Mouse (Mus musculus) neural tube, embryonic 12.5 days (tissue): ENCODE data around the gene Sp2. TPM values are rescaled to one million over a fixed set of nuclear protein-coding genes. Genes with fewer than 3 reads are reported as not detected.
A peak's percentile ranks its signal among the peaks of the same experiment; 100 is the strongest.

ENCODE experiments used
- ATAC-seq: fragments of 200-750 bp; cut with Nextera tagmentation; 2 replicates; pipeline ENCODE4 v1.8.0; 2017; ENCODE audit warnings: low read depth, mild to moderate bottlenecking, moderate TSS enrichment, moderate library complexity; ENCODE audit not compliant: low FRiP score
- H3K27ac ChIP-seq: fragments of 300-500 bp; sonication (generic); 2 replicates; pipeline ENCODE4 v1.5.1; 2016
- H3K27me3 ChIP-seq: fragments of 300-500 bp; sonication (generic); replicated peaks from 2 replicates; pipeline ENCODE4 v1.6.1; 2016; ENCODE audit warnings: mild to moderate bottlenecking
- H3K36me3 ChIP-seq: fragments of 300-500 bp; sonication (generic); 2 replicates; pipeline ENCODE4 v1.6.1; 2016; ENCODE audit warnings: mild to moderate bottlenecking
- H3K4me1 ChIP-seq: fragments of 300-500 bp; sonication (generic); 2 replicates; pipeline ENCODE4 v1.6.1; 2016
- H3K4me2 ChIP-seq: fragments of 300-500 bp; sonication (generic); replicated peaks from 2 replicates; pipeline ENCODE4 v1.6.1; 2016; ENCODE audit warnings: mild to moderate bottlenecking
- H3K4me3 ChIP-seq: fragments of 300-500 bp; sonication (generic); 2 replicates; pipeline ENCODE4 v1.5.1; 2016
- H3K9ac ChIP-seq: fragments of 300-500 bp; sonication (generic); 2 replicates; pipeline ENCODE4 v1.6.1; 2016; ENCODE audit warnings: mild to moderate bottlenecking
- H3K9me3 ChIP-seq: fragments of 300-500 bp; sonication (generic); 2 replicates; pipeline ENCODE4 v1.6.1; 2016; ENCODE audit warnings: mild to moderate bottlenecking
- WGBS: fragments of 180-500 bp; shearing (Covaris S2); methylation state at CpG from one replicate; pipeline ENCODE4 v1.1.7; 2016; 5-methylcytosine and 5-hydroxymethylcytosine counted together
- polyA plus RNA-seq: library from polyadenylated mRNA; unstranded; fragments of >200 nt; fragmentation: Nextera tagmentation; extraction: Ambion mirVana; gene quantifications from 2 replicates; pipeline ENCODE4 v1.2.1, GENCODE M21; 2016

Gene Sp2
- polyA plus RNA-seq, 1 experiment from 2014 or later = 20.4 TPM

DNA sequence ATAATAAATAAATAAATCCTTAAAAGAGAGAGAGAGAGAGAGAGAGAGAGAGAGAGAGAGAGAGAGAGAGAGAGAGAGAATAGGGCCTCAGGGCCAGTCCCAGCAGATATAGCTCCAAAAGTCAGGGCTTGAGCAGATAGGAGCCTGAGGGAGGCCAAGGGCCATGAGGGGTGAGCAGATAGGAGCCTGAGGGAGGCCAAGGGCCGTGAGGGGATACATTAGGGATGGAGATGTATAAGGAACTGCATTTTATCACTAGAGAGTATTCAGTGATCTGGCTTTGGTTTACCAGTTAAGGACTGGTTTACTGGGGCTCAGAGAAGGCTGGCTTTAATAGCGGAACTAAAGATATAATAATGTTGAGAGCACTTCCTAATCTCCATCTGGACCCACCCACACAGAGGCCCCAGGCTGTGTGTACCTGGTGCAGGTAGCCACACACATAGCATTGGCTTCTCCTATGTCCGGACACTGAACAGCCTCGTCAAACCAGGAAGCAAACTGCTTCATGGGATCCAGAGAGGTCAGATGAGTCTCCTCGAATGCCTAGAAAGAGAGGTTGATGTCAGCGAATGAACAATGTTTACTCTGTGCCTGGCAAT is 40.7 kb downstream of the Sp2 start:
- no peak for ATAC-seq
- Histone ChIP-seq H3K4me2 (no peak overlapping the region), H3K9me3 (no peaks in the 10 kb centered on the region), H3K27me3 (no peaks in the 10 kb centered on the region), H3K36me3 (no peaks in the 10 kb centered on the region), H3K9ac (no peak overlapping the region), H3K4me3 (no peak overlapping the region), H3K27ac (no peak overlapping the region), H3K4me1 (peaks cover 11% of the 10 kb centered on the region)
- 85% methylated on average over 6 of the region's 6 CpGs for WGBS

GRCm38 (mm10) chr11:96940578-96941465 is 41.9 kb downstream of the Sp2 start:
- Histone ChIP-seq H3K27ac (no peak overlapping the region), H3K4me1 (peaks cover 11% of the 10 kb centered on the region), H3K4me2 (no peak overlapping the region), H3K9me3 (no peaks in the 10 kb centered on the region), H3K4me3 (no peak overlapping the region), H3K27me3 (no peaks in the 10 kb centered on the region), H3K36me3 (no peaks in the 10 kb centered on the region), H3K9ac (no peak overlapping the region)
- 78% methylated on average over 16 of the region's 16 CpGs for WGBS
- ATAC-seq = no peak

GRCm38 (mm10) chr11:96938426-96938800 is 44.3 kb downstream of the Sp2 start:
- Histone ChIP-seq H3K27me3 (no peaks in the 10 kb centered on the region), H3K4me3 (no peak overlapping the region), H3K9ac (no peak overlapping the region), H3K27ac (no peak overlapping the region), H3K36me3 (no peaks in the 10 kb centered on the region), H3K9me3 (no peaks in the 10 kb centered on the region), H3K4me1 (peaks cover 8% of the 10 kb centered on the region; the same call in 1 of the 2 replicates), H3K4me2 (no peak overlapping the region)
- no peak for ATAC-seq
- 86% methylated on average over 6 of the region's 6 CpGs for WGBS

- Histone ChIP-seq H3K9me3 (no peaks in the 10 kb centered on the region), H3K27me3 (no peaks in the 10 kb centered on the region), H3K9ac (no peak overlapping the region), H3K4me3 (no peak overlapping the region), H3K4me1 (0 out of 2 replicates have a peak, but pooled peaks cover 6% of the 10 kb centered on the region), H3K36me3 (no peaks in the 10 kb centered on the region), H3K4me2 (no peak overlapping the region), H3K27ac (no peak overlapping the region)
- 54% methylated on average over 10 of the region's 10 CpGs for WGBS
- no peak for ATAC-seq
Measured at GRCm38 (mm10) chr11:96937549-96938425, 45.0 kb downstream of the Sp2 start.

DNA sequence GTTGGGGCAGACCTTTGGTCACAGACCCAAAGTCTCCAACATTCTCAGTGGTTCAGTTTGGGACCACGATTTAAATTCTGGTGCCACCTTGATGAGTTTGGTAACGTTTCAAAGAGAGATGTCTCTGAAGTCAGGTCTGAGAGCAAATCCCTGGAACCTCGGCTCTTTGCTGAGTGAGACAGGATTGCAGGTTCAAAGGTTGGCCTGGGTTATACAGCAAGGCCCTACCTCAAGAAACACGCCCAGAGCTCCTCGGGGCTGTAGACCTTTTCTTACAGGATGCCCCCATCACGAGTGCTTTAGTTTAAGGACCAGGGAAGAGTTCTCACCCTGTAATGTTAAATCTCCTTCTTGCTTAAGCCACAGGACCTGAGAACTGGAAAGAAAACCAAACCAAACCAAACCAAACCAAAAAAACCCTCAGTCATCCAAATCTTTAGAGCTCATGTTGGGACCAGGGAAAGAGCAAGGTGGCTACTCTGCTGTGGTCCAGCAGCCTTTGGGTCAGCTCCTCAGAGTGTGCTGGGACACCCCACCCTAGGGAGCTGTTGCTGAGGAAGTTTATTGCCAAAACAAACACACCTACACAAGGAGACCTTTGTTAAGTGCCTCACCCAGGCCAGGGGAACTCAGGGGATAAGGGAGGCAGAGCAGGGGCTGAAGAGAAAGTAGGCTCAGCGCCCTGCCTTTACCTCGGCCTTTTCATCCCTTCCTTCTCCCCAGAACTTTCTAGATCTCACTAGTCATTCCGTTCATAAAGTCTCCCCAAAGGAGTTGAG is 46.7 kb downstream of the Sp2 start:
- H3K9ac ChIP-seq = no peak overlapping the region
- H3K4me3 ChIP-seq = no peak overlapping the region
- WGBS = 83% methylated on average over 9 of the region's 9 CpGs
- no peak overlapping the region for H3K27ac ChIP-seq
- no peaks in the 10 kb centered on the region for H3K9me3 ChIP-seq
- no peaks in the 10 kb centered on the region for H3K36me3 ChIP-seq
- no peaks in the 10 kb centered on the region for H3K27me3 ChIP-seq
- no peak for ATAC-seq
- 0 out of 2 replicates have a peak, but pooled peaks cover 6% of the 10 kb centered on the region for H3K4me1 ChIP-seq
- H3K4me2 ChIP-seq = no peak overlapping the region

- no peak overlapping the region for H3K9ac ChIP-seq
- ATAC-seq = no peak
- WGBS = 22% methylated on average over 12 of the region's 12 CpGs
- H3K36me3 ChIP-seq = no peaks in the 10 kb centered on the region
- H3K4me1 ChIP-seq = 0 out of 2 replicates have a peak, but pooled peaks cover 6% of the 10 kb centered on the region
- H3K27me3 ChIP-seq = peaks cover 1% of the 10 kb centered on the region
- peak overlapping the region; percentile 35 for H3K4me2 ChIP-seq
- H3K9me3 ChIP-seq = no peaks in the 10 kb centered on the region
- no peak overlapping the region for H3K27ac ChIP-seq
- no peak overlapping the region for H3K4me3 ChIP-seq
Measured at GRCm38 (mm10) chr11:96934921-96935356, 47.8 kb downstream of the Sp2 start.

DNA sequence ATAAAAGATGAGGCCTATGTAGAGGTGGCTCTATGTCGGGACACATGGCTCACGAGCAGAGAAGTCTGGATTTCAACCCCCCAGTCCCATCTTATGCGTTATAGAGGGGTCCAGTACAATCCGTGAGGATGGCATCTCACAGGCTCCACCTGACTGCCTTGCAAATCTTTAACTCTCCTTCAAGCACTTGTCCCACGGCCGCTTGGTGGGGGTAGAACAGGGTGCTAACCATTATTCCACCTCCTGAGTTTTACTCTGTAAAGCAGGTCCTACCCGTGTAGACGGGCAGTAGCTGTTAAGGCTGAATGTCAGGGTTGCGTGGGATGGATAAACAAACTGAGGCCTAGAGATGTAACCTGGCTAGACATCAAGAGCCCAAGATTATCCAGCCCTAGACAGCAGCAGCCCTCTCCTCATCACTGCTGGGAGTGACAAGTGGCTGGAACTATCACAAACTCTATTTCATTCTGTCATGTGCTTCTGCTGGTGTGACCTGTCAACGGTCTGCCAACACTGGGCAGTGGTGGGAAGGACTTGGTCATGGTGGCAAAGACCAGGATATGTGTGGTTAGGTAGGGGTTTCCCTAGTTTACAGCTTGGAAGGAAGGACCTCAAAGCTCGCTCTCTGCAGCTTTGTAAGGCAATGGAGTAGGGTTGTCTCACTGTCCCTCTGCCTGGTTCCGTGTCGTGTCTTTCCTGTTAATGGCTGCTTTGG is 49.0 kb downstream of the Sp2 start:
- ATAC-seq = no peak
- no peaks in the 10 kb centered on the region for H3K36me3 ChIP-seq
- WGBS = 94% methylated on average over 13 of the region's 13 CpGs
- no peak overlapping the region for H3K4me3 ChIP-seq
- H3K4me2 ChIP-seq = no peak overlapping the region
- peaks cover 13% of the 10 kb centered on the region for H3K27me3 ChIP-seq
- no peak overlapping the region for H3K27ac ChIP-seq
- H3K4me1 ChIP-seq = 0 out of 2 replicates have a peak, but pooled peaks cover 12% of the 10 kb centered on the region
- H3K9ac ChIP-seq = no peak overlapping the region
- no peaks in the 10 kb centered on the region for H3K9me3 ChIP-seq

GRCm38 (mm10) chr11:96931327-96932062 is 51.3 kb downstream of the Sp2 start:
- H3K9me3 ChIP-seq = no peaks in the 10 kb centered on the region
- H3K36me3 ChIP-seq = no peaks in the 10 kb centered on the region
- no peak for ATAC-seq
- peaks cover 23% of the 10 kb centered on the region for H3K27me3 ChIP-seq
- no peak overlapping the region for H3K4me3 ChIP-seq
- no peak overlapping the region for H3K4me2 ChIP-seq
- no peak overlapping the region for H3K27ac ChIP-seq
- 70% methylated on average over 8 of the region's 8 CpGs for WGBS
- no peak overlapping the region for H3K9ac ChIP-seq
- H3K4me1 ChIP-seq = 0 out of 2 replicates have a peak, but pooled peaks cover 12% of the 10 kb centered on the region

DNA sequence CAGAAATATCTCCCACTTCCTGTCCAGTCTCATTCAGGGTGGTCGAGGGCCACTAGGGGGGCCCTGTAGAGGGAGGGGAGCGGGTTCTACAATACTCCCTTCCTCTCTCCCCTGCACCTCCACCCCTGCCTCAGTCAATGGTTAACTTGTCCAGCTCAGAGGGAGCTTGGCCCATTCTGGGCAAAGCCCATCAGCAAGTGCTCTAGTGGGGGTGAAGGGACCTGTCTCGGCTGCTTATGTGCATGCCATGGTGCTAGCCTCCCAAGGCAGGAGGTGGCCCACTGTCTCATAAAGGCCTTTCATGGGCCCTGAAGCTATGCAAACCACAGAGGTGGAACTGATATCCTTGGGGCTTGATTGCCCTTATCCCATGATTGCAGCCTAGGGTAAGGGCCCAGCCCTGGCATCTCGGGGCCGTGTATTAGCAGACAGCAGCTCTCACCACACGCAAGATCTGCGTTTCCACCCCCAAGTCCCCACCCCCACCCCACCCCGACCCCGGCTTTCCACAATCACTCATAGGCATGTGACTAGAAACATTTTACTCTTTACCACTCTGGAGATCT is 52.9 kb downstream of the Sp2 start:
- no peaks in the 10 kb centered on the region for H3K36me3 ChIP-seq
- WGBS = 71% methylated on average over 9 of the region's 9 CpGs
- 0 out of 2 replicates have a peak, but pooled peaks cover 10% of the 10 kb centered on the region for H3K4me1 ChIP-seq
- peaks cover 23% of the 10 kb centered on the region for H3K27me3 ChIP-seq
- H3K4me2 ChIP-seq = no peak overlapping the region
- no peak for ATAC-seq
- H3K27ac ChIP-seq = no peak overlapping the region
- H3K9me3 ChIP-seq = no peaks in the 10 kb centered on the region
- H3K9ac ChIP-seq = no peak overlapping the region
- H3K4me3 ChIP-seq = no peak overlapping the region

DNA sequence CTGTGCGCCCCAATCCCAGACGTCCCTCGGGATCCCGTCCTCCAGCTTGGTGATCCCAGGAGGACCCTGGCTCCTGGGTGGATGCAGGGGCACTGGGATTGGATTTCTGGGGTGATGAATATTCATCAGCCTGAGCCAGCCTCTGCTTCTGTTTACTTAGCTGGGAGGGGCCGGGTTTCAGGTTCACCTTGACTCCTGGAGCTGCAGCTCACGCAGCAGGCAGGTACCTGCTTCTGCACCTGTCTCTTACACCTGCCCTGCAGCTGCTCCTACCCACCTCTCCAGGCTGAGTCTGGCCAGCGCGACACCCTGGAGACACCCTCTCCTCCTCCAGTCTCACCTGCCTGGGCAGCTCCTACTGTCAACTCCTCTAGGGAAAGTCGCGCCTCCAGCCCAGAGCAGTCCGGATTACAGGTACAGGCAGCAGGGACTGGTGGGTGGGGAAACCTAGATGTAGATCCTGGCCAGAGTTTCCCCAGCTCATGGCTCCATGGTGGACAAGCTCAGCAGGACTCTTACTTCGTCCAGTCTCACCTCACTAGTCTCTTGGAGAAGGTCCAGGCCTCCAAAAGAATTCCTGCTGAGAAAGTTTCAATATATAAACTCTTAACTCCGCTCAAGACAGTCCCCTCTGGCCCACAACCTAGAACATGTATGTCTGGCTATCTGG is 53.5 kb downstream of the Sp2 start:
- Histone ChIP-seq H3K4me2 (no peak overlapping the region), H3K4me1 (0 out of 2 replicates have a peak, but pooled peaks cover 7% of the 10 kb centered on the region), H3K27ac (no peak overlapping the region), H3K36me3 (no peaks in the 10 kb centered on the region), H3K9ac (no peak overlapping the region), H3K27me3 (peaks cover 23% of the 10 kb centered on the region), H3K9me3 (no peaks in the 10 kb centered on the region), H3K4me3 (no peak overlapping the region)
- 16% methylated on average over 13 of the region's 13 CpGs for WGBS
- ATAC-seq = no peak
